Mouse (Mus musculus): ENCODE data around the gene Gm266. TPM values are rescaled to one million over a fixed set of nuclear protein-coding genes. Genes with fewer than 3 reads are reported as not detected.

The Gm266 gene
- 0.48 TPM in 1 of 2 replicates, not detected in the other for polyA plus RNA-seq (2012; ENCODE audit: low replicate concordance)

DNA sequence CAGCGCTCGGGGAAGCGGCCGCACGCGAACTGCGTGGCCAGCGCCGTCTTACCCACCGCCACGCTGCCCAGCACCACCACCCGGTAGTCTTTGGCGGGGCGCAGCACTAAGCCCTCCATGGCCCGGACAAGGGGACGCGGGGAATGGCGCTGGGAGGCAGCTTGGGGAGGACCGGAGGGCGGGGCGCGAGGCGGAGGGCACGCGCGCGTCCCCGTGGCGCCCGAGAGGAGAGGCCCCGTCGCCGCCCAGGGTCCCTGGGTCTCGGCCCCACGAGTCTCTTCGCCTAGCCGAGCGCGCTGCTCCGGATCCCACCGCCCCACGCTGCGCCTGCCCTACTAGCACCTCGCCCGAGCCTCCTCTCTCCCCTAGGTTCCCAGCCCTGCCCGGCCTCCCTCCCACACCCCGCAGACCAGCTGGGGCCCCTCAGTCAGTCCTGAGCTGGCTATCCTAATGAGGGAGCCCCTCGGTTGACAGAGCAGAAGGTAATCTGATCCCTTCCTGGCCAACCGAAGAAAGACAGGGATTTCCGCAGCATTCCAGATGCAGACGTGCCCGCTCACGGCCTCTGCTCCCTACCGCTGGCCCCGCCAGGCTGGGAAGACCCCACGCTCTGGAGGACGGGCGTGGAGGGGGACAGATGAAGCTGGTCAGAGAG is at the start of gene Gm266:
TSS of gene Gm266 (minus strand) at position 172 of the 655 bp plus-strand sequence.

DNA sequence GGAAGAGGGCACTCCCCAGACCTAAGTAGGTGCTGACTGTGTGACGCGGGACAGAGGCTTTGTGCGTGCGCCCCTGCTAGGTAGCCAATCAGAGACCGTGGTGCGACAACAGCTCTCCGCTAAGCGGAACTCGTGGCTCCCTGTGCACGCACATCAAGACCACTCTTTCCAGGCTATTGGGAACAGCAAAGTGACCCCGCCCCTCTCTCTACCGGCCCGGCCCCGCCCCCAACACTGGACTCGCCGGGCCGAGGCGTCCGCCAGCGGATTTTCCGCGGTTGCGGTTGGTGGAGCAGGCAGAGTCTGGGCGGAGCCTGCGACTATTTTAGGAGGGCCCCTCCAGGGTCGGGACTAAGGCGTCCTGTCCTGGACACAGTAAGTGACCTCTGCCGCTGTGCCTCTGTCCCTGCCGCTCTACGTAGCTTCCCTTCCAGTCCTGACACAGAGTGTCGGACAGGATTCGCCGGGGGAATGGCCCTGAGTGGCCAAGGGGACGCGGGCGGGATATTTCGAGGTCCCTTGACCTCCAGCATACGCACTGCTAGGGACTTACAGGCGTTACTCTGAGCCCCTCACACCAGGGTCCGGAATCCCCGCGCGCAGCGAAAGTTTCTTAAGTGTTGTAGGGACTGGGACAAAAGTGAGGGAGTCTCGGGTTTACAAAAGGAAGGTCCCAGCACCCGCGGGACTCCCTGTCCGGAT is 43.2 kb downstream of the Gm266 start, which contains the start of gene Tnfaip2:
TSS of gene Tnfaip2 (plus strand) at position 161 of the 702 bp plus-strand sequence.

Other genes with a start within 250 kb of the Gm266 start
- gene Amn, start 214.7 kb downstream of the Gm266 start, polyA plus RNA-seq (2012; ENCODE audit: low replicate concordance) = 0.33 and 0.59 TPM in 2 replicates
- gene Cdc42bpb, start 108.1 kb downstream of the Gm266 start, polyA plus RNA-seq (2012; ENCODE audit: low replicate concordance) = 16.9 and 23.3 TPM in 2 replicates
- not detected in 2 replicates for gene Lbhd2, start 79.0 kb downstream of the Gm266 start, polyA plus RNA-seq (2012; ENCODE audit: low replicate concordance)
- gene Exoc3l4, start 68.8 kb downstream of the Gm266 start, polyA plus RNA-seq (2012; ENCODE audit: low replicate concordance) = 0.28 and 2.2 TPM in 2 replicates
- gene Tnfaip2, start 43.4 kb downstream of the Gm266 start, polyA plus RNA-seq (2012; ENCODE audit: low replicate concordance) = 45.6 and 87.7 TPM in 2 replicates
- gene Eif5, start 52.2 kb upstream of the Gm266 start, polyA plus RNA-seq (2012; ENCODE audit: low replicate concordance) = 81.1 and 94.2 TPM in 2 replicates
- gene Mark3, start 88.7 kb upstream of the Gm266 start, polyA plus RNA-seq (2012; ENCODE audit: low replicate concordance) = 9.3 and 16.5 TPM in 2 replicates
- 18.2 and 37.1 TPM in 2 replicates for gene Ckb, start 186.5 kb upstream of the Gm266 start, polyA plus RNA-seq (2012; ENCODE audit: low replicate concordance)
- 27.1 and 40.3 TPM in 2 replicates for gene Trmt61a, start 192.3 kb upstream of the Gm266 start, polyA plus RNA-seq (2012; ENCODE audit: low replicate concordance)
- 7.8 and 8.6 TPM in 2 replicates for gene Bag5, start 227.4 kb upstream of the Gm266 start, polyA plus RNA-seq (2012; ENCODE audit: low replicate concordance)
- 81.0 and 98.3 TPM in 2 replicates for gene Apopt1, start 227.4 kb upstream of the Gm266 start, polyA plus RNA-seq (2012; ENCODE audit: low replicate concordance)

Data from leukemia stem cell, adult 10-12 weeks (primary cell).